Mouse (Mus musculus) testis, postnatal 14 days (tissue): ENCODE measurements at regions not wholly inside any gene's neighbourhood (a gene's known extent, or its start where the extent isn't known, plus 50 kb on each side); places are given as distances from the start of the nearest gene placed in this dataset.

Experiments used
- DNase-seq: peaks from one replicate; pipeline ENCODE4 v3.0.0; 2021; ENCODE audit warnings: low spot score

- no peak for DNase-seq
These were observed 318.3 kb upstream of the Clint1 start for GRCm38 (mm10) chr11:45533402-45534056.

GRCm38 (mm10) chr11:45535501-45536025 lies 316.3 kb upstream of the Clint1 start:
- peak; percentile 22 for DNase-seq

DNA sequence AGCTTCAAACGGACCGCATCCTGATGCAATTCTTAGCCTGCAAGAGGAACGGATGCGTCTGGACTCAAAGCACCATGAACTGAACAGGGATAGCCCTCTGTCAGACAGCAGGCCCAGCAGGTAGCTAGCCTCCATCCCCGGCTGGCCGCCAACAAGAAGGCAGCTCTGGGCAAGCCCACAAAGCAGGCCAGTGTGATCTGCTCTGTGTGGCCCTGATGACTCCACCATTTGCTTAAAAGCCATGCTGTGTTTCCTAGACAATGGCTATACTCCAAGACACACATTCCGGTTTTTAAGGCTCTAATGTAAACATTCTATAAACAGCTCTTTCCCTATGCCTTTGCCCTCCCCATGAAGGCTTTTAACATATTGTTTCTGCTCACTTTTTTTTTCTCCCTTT lies 313.8 kb upstream of the Clint1 start:
- DNase-seq: no peak

DNA sequence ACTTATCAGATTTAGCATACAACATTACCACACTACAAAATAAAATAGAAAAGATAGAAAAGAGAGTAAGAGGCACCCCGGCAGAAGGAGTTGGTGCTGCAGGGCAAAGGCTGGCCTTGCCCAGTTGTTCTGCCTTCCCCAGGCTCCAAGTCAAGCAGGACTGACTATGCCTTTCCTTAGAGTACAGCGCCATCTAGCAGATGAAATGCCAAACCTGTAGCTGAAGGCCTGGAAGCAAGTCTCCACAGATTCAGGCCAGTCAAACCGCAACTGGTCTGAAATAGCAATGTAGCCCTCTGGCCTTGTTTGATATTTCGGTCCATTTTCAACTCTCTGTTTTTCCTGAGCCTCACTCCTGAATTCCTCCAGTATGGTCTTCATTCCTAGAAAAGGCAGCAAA lies 312.4 kb upstream of the Clint1 start:
- peak; percentile 61 for DNase-seq

GRCm38 (mm10) chr11:45544531-45544930 lies 307.3 kb upstream of the Clint1 start:
- DNase-seq: no peak

- DNase-seq: no peak
These were observed 305.8 kb upstream of the Clint1 start for GRCm38 (mm10) chr11:45545896-45546626.

- no peak for DNase-seq
These were observed 305.0 kb upstream of the Clint1 start for GRCm38 (mm10) chr11:45546861-45547260.

DNA sequence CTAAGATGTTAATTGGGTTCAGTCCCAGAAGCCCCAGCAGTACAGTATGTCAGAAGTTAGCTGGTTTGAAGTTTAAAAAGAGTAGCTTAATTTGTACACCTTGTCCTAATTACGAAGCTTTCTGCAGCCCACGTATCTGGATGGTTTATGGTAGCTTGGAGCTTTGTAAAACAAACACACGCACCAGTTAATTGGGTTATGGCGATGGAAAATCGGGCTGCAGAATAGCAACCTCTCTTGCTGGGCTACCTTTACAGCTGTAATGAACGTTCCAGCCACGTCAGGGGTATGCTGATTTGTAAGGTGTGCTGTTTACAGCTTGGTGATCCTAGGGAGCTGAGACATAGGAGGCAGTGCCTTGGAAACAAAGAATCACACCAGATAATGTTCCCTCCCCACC lies 301.5 kb upstream of the Clint1 start:
- DNase-seq: no peak

GRCm38 (mm10) chr11:45577469-45578154 lies 274.2 kb upstream of the Clint1 start:
- DNase-seq: no peak

DNA sequence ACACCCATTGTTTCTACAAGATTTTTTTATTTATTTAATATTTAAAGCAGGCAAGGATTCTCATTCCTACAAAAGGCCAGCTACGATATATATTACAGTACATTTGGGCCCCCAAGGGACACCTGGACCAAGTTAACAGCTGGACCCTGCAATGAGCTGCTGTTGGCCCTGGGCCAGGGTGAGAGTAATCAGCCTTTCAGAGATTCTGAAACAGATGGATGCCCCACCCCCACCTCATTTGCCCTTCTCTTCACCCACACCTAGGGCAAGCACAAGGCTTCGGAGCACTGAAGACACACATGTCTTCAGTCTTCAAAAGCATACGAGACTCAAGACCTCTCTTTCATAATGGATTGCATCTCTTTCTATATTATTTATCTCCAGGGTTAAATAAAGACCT lies 259.5 kb upstream of the Clint1 start:
- no peak for DNase-seq

- DNase-seq: no peak
These were observed 258.8 kb upstream of the Clint1 start for GRCm38 (mm10) chr11:45592890-45593642.

DNA sequence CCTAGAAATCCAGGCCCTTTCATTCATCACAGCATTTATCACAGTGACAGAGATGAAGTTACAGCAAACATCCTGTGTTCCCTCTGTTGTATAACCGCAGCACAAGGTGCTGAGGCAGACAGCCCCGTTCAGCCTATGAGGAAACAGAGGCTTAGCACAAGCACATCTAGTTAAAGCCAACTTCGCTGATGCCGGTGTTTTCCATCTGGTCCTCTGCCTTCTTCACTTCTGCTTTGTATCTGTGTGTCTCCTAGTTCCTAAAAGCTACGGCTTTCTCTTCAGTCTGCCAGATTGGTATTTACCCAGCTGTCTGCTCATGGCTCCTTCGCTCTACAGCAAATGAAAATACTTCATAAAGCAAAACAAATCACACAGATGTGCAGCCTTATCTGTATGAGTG lies 256.5 kb upstream of the Clint1 start:
- DNase-seq: no peak

GRCm38 (mm10) chr11:45621824-45622223 lies 230.0 kb upstream of the Clint1 start:
- no peak for DNase-seq

GRCm38 (mm10) chr11:45622701-45623100 lies 229.2 kb upstream of the Clint1 start:
- no peak for DNase-seq

DNA sequence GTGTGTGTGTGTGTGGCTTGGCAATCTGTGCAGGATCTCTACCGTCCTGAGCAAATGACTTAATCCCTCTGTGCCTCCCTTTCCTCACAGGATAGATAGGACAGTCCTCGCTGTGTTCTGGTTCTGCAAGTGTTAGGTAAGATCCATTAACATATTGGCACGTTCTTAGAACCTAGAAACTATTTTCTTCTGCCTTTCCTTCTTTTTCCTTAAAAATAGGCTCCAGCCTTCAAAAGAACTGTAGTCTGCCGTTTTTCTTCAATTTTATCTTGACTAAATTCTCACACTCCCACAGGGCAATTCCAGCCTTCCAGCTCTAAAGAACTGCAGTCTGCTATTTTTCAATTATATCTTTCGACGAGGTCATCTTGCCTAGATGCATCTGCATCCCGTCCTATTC lies 227.6 kb upstream of the Clint1 start:
- no peak for DNase-seq

- no peak for DNase-seq
These were observed 222.6 kb upstream of the Clint1 start for GRCm38 (mm10) chr11:45629250-45629649.

DNA sequence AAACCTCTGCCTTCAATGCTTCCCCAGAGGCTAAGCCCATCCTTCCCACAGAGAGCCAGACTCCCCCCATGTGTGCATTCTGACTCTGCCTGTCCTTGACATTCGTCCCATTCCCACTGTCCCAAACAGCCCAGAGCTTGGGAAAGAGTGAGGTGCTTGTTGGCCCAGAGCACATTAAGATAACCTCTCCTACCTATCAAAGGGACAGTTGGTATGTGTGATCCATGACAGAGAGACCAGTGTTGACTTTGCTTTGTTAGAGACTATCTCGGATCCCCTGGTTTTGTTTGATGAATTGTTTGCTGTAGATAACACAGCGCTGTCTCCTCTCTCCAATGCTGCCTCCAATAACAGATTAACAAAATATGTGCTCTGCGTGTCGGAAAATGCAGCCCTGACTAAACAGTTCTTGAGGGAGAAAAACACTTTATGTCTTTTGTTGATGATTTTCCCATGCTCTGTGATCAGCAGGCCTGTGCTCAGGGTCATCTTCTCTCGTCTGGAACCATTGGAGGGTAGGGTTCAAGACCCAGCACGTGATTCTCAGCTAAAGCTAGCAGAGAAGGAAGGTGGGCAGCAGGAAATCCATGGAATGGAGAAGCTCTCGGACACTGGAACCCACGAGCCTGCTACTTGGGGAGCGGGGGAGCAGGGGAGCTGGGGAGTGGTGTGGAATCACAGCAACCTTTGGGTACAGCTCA lies 217.2 kb upstream of the Clint1 start:
- peak; percentile 16 for DNase-seq

DNA sequence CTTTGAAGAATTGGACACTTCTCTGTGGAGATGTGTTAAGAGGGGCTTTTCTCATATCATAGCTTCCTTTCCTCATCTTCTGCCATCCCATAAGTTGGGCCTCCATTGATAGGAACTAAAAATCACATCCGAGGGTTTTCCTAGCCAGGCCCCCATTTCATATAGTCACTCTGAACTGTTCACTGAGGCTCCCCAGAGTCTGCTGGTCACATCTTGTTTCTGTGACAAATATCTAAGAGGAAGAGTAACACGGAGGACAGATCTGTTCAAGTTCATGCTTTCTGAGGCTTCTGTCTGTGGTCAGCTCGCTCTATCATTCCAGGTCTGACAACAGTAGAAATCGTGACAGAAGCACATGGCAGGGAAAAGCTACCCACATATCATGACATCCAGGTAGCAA lies 216.0 kb upstream of the Clint1 start:
- DNase-seq: no peak

DNA sequence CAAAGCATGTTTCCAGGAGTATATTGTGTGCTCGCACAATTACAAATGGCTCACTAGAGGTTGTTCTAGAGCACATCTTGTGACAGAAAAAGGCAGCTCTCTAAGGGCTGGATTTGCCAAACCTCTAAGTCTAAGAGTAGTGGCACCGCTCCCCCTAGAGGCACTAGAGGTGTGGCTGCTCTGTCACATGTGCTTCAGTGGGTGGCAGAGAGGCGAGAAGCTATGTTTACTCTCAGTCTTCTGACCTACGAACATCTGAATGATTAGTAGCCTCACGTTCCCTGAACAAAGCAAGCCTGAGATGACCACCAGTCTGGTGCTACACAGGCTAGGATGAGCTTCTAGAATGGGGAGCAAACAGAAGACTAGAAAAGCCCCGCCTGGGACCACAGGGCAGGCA lies 212.6 kb upstream of the Clint1 start:
- DNase-seq: no peak

- DNase-seq: no peak
These were observed 209.6 kb upstream of the Clint1 start for GRCm38 (mm10) chr11:45642142-45642756.

DNA sequence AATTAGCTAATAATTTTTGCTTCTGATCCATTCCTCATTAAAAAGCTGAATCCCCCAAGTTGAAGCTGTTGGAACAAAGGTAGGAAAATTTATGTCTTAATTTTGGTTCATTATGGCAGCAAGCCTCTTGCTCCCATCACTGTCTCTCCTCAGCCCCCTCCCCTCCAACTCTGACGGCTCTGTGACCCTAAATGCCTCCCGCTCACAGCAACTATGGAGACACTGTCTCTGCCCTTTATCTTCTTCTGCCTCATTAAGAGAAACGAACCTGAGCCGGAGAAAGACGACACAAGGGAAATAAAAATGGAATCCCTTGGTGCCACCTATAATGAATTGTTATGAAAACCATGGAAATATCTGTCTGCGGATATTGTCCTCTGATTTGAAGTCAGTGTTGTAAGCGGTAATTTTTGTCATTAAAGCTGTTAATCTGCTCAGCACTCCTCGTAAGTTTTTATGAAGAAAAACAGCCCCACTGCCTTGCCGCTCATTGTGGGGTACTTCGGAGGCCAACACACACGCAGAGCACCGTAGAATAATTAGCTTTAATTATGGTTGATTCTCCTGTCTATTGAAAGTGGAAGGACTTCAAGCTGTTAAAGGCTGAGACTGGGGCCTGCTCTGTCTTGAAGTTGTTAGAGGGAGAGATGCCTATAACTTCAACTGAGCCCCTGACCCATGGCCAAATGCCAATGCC lies 208.1 kb upstream of the Clint1 start:
- no peak for DNase-seq
